Mouse (Mus musculus) activated CD4-positive, CD25-positive, alpha-beta regulatory T cell, adult 9 weeks (primary cell): Measurements from ENCODE around the gene Ankrd45. TPM values are rescaled to one million over a fixed set of nuclear protein-coding genes. Genes with fewer than 3 reads are reported as not detected.

ENCODE experiments used
- polyA plus RNA-seq: library from polyadenylated mRNA; unstranded; fragments of 100-300 nt; shearing (Covaris generic); gene quantifications from one replicate; pipeline ENCODE4 v1.2.1, GENCODE M21; 2017

Gene Ankrd45
- polyA plus RNA-seq, result not detected

DNA sequence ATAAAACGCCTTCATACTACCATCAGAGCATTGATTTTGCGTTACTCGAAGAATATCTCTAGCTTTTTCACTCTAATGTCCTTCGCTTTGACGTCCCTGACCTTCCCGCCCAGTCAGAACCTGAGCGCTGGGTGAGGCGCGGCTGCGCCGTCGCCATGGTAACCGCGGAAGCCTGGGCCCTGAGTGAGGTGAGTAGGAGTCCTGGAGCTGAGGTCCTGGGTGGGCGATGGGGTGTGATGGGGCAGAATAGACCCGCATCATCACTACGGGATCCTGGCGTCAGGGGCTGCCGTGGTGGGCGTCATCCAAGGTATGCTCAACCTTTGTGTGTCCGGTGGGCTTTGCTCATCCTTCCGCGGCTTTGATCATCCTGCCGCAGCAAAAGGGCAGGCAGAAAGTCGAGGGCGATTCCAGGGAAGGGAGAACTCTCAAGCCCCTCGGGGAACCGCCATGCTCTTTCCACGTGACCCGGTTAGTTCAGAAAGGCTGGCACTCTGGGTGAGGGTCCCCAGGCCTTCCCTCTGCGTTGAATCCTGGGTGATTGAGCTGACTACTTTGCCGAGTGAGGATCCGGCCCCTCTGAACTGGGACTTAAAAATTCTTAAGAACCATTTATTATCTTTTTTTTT, at the start of gene Ankrd45:
Gene Ankrd45, plus strand, starts transcription at position 161 of the 629 bp plus-strand sequence.

GRCm38 (mm10) chr1:161130726-161131664, 11.5 kb upstream of the Ankrd45 start, which contains the start of gene Klhl20:
Gene Klhl20, minus strand, starts transcription at chr1:161131511.

DNA sequence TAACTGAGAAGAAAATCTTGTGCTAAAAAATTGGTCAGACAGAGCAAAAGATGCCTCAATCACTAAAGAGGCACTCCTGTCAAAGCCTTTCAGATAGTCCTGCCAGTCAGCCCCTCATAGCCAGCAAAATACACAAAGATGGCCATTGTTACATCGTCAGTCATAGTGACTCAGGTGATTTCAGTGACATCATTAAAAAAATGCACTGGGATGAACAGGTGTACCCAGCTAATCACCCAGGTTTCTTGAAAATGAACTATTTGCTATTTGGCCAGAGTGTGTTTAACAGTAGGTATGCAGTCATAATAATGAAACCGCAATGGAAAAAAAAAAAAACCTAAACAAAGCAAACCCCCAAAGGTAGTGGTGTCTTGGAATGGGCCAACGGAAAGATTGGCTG, 16.7 kb downstream of the Ankrd45 start, which contains the start of gene Tex50:
Gene Tex50, minus strand, starts transcription at position 101 of the 400 bp plus-strand sequence.

Other genes starting within 250 kb of the Ankrd45 start
- 7.8 TPM for gene Rc3h1, start 236.3 kb upstream of the Ankrd45 start, polyA plus RNA-seq
- gene Serpinc1, start 164.1 kb upstream of the Ankrd45 start, polyA plus RNA-seq, result 20.2 TPM
- gene Zbtb37, start 107.8 kb upstream of the Ankrd45 start, polyA plus RNA-seq, result 17.4 TPM
- gene Dars2, start 72.0 kb upstream of the Ankrd45 start, polyA plus RNA-seq, result 22.7 TPM
- gene Cenpl, start 72.0 kb upstream of the Ankrd45 start, polyA plus RNA-seq, result 17.4 TPM
- gene Klhl20, start 11.2 kb upstream of the Ankrd45 start, polyA plus RNA-seq, result 38.4 TPM
- not detected for gene Tex50, start 16.6 kb downstream of the Ankrd45 start, polyA plus RNA-seq
- 271 TPM for gene Prdx6, start 108.5 kb downstream of the Ankrd45 start, polyA plus RNA-seq